In genomic region chr7:78439361-78440120, GRCm38 (mm10) we compare ENCODE assay signal across 12 mouse cellular contexts.
A peak's percentile ranks its signal among the peaks of the same experiment; 100 is the strongest.
DNase-seq lines count a peak whose midpoint lies in the region; ATAC-seq and TF ChIP-seq lines count a peak whose summit lies in the region.
"Had no signal": no experiment of that assay in that cellular context is flagged by ENCODE, and none has a peak within 500 bp of the region (broad histone marks: within the 10 kb centered on the region; RNA-seq: fewer than 3 reads in every experiment).

No protein-coding gene starts in this region.

- H3K4me2 ChIP-seq in heart, embryonic 12.5 days = no peak overlapping the region
- H3K4me2 ChIP-seq: liver, embryonic 13.5 days had no signal

- no peak for TF ChIP-seq EP300 in heart, adult 2 months (IDR thresholded peaks at IDR 0.05; ENCODE audit: insufficient read depth, low read depth, low read length)

- TF ChIP-seq CTCF in heart, adult 2 months (IDR thresholded peaks at IDR 0.05) = 0 out of 2 replicates have a peak, but pooled peaks have one; percentile 8

- H3K79me2 ChIP-seq in heart, adult 2 months (replicated peaks; ENCODE audit: control insufficient read depth, insufficient read depth, low read length) = no peaks in the 10 kb centered on the region

- H3K4me3 ChIP-seq in heart, adult 2 months = no peak overlapping the region
- H3K4me3 ChIP-seq in heart, embryonic 12.5 days = no peak overlapping the region
- H3K4me3 ChIP-seq: liver, embryonic 13.5 days had no signal

- H3K27me3 ChIP-seq in heart, adult 2 months (ENCODE audit: control insufficient read depth, insufficient read depth, low read length) = no peaks in the 10 kb centered on the region
- H3K27me3 ChIP-seq in heart, embryonic 12.5 days (replicated peaks) = no peaks in the 10 kb centered on the region
- H3K27me3 ChIP-seq: liver, embryonic 13.5 days had no signal

- intact Hi-C loops in heart, adult 2 months (cut with DNase I) = loop anchor here (2.0 to 5.0 kb wide), 2 partner anchors 53 to 128 kb away; no protein-coding TSS in a partner anchor
- intact Hi-C loops in heart, postnatal 10 days (cut with DNase I) = loop anchor here (5.0 to 10.0 kb wide), 2 partner anchors 52 to 155 kb away; no protein-coding TSS in a partner anchor

- 56% methylated on average over 9 of the region's 9 CpGs for WGBS in heart, adult 2 months
- WGBS in heart, embryonic 12.5 days = 74% methylated on average over 9 of the region's 9 CpGs

- peak; percentile 53 to 66 for DNase-seq in heart, adult 2 months
- DNase-seq in right cerebral cortex, postnatal 4 days = peak; percentile 44
- no peak for DNase-seq in right cerebral cortex, postnatal 25 days
- peak; percentile 71 to 74 for DNase-seq in heart, postnatal 10 days
- no peak for DNase-seq in thymus, postnatal 10 days (ENCODE audit: low spot score in 2 of 2)
- DNase-seq in urinary bladder, adult 18-20 months (ENCODE audit: low spot score in 2 of 2) = no peak
- DNase-seq: gastrocnemius, postnatal 36 days; liver, embryonic 13.5 days; spleen, adult 18-20 months had no signal

- H3K4me1 ChIP-seq in heart, adult 2 months (ENCODE audit: control insufficient read depth, insufficient read depth, low read length) = 0 out of 2 replicates have a peak, but pooled peaks cover 1% of the 10 kb centered on the region
- no peaks in the 10 kb centered on the region for H3K4me1 ChIP-seq in heart, embryonic 12.5 days (replicated peaks)
- H3K4me1 ChIP-seq: liver, embryonic 13.5 days had no signal

- H3K36me3 ChIP-seq in heart, adult 2 months (ENCODE audit: control insufficient read depth, insufficient read depth, low read length) = no peaks in the 10 kb centered on the region
- no peaks in the 10 kb centered on the region for H3K36me3 ChIP-seq in heart, embryonic 12.5 days
- H3K36me3 ChIP-seq: liver, embryonic 13.5 days had no signal

- H3K9me3 ChIP-seq in heart, embryonic 12.5 days (replicated peaks) = no peaks in the 10 kb centered on the region
- H3K9me3 ChIP-seq: liver, embryonic 13.5 days had no signal

- no peak overlapping the region for H3K9ac ChIP-seq in heart, adult 2 months (ENCODE audit: low read depth, low read length)
- H3K9ac ChIP-seq in heart, embryonic 12.5 days = no peak overlapping the region
- H3K9ac ChIP-seq: liver, embryonic 13.5 days had no signal

- no peak for ATAC-seq in heart, embryonic 12.5 days (ENCODE audit: insufficient number of reproducible peaks, low FRiP score)
- no peak for ATAC-seq in CD4-positive, CD25-positive, alpha-beta regulatory T cell, adult 4 months
- ATAC-seq: activated CD4-positive, CD25-positive, alpha-beta regulatory T cell, adult 4 months had no signal

- TF ChIP-seq POLR2A in heart, adult 2 months (IDR thresholded peaks at IDR 0.05; ENCODE audit: insufficient read depth, low read depth, low read length) = no peak

- H3K27ac ChIP-seq in heart, adult 2 months = no peak overlapping the region
- H3K27ac ChIP-seq in heart, embryonic 12.5 days (ENCODE audit: poor library complexity, severe bottlenecking) = no peak overlapping the region
- H3K27ac ChIP-seq: liver, embryonic 13.5 days had no signal

Comparison
In these comparisons a context has a peak if more than half of its experiments do, and no peak if none do; other contexts are left out.
1. DNase-seq: peak in heart, adult 2 months (2 of 2), right cerebral cortex, postnatal 4 days (single experiment) and heart, postnatal 10 days (2 of 2); none in right cerebral cortex, postnatal 25 days (single experiment), thymus, postnatal 10 days (0 of 2) and urinary bladder, adult 18-20 months (0 of 2).